Mouse (Mus musculus): ENCODE data around the gene Zan. TPM values are rescaled to one million over a fixed set of nuclear protein-coding genes. Genes with fewer than 3 reads are reported as not detected.
A peak's percentile ranks its signal among the peaks of the same experiment; 100 is the strongest.

Gene Zan
- total and polyA plus RNA-seq, 3 experiments: 0.15 TPM; not detected in 2

GRCm38 (mm10) chr5:137338256-137338655 lies 138.6 kb downstream of the Zan start:
- Histone ChIP-seq H3K79me2 (ENCODE audit: control insufficient read depth, insufficient read depth, low read length, poor library complexity) (no peaks in the 10 kb centered on the region; the same call in 1 of the 2 replicates), H3K27me3 (ENCODE audit: control insufficient read depth in 1 of 2, insufficient read depth in 2 of 2, low read length in 2 of 2) (no peaks in the 10 kb centered on the region), H3K9ac (ENCODE audit: control insufficient read depth, low read depth, low read length, poor library complexity, severe bottlenecking) (peak overlapping the region; percentile 82), H3K4me3 (ENCODE audit: control insufficient read depth in 1 of 2, insufficient read depth in 1 of 2, low read depth in 2 of 2, low read length in 2 of 2) (peak overlapping the region; percentile 32 to 89), H3K36me3 (ENCODE audit: control insufficient read depth in 1 of 2, insufficient read depth in 2 of 2, low read length in 2 of 2) (peaks cover 0 to 15% of the 10 kb centered on the region in 2 experiments; a peak in 2 of 4 replicates), H3K9me3 (replicated peaks; ENCODE audit: insufficient read depth, low read length) (no peaks in the 10 kb centered on the region), H3K4me1 (ENCODE audit: control insufficient read depth in 1 of 2, insufficient read depth in 2 of 2, low read length in 2 of 2) (peaks cover 2 to 30% of the 10 kb centered on the region in 2 experiments), H3K27ac (ENCODE audit: control insufficient read depth, low read depth, low read length) (peak overlapping the region; percentile 43)
- DNase-seq (ENCODE audit: low read depth, low spot score): peak; percentile 88
- TF ChIP-seq TAL1 (IDR thresholded peaks at IDR 0.05; ENCODE audit: low read length): no peak
- TF ChIP-seq GABPA (IDR thresholded peaks at IDR 0.05; ENCODE audit: low read depth, low read length): no peak
- TF ChIP-seq MAZ (IDR thresholded peaks at IDR 0.05; ENCODE audit: low read depth, low read length): peak; percentile 28; the same call in 1 of the 2 replicates
- TF ChIP-seq NELFE (IDR thresholded peaks at IDR 0.05; ENCODE audit: low read depth, low read length): peak; percentile 46
- TF ChIP-seq USF2 (IDR thresholded peaks at IDR 0.05; ENCODE audit: borderline replicate concordance in 1 of 2, insufficient read depth in 1 of 2, low read depth in 1 of 2, low read length in 2 of 2): peak; percentile 73 to 87
- 0 out of 6 replicates have a peak, but pooled peaks of 1 of the 3 experiments have one; percentile 9 for TF ChIP-seq CTCF (IDR thresholded peaks at IDR 0.05 in 2 of 3, conservative IDR thresholded peaks at IDR 0.05 in 1 of 3; ENCODE audit: control insufficient read depth in 1 of 3, insufficient read depth in 1 of 3, low read depth in 2 of 3, low read length in 3 of 3, poor library complexity in 1 of 3, severe bottlenecking in 1 of 3)
- TF ChIP-seq RCOR1 (IDR thresholded peaks at IDR 0.05; ENCODE audit: low read depth, low read length): no peak
- TF ChIP-seq MYB (IDR thresholded peaks at IDR 0.05; ENCODE audit: low read depth, low read length): no peak
- no peak for TF ChIP-seq ZKSCAN1 (IDR thresholded peaks at IDR 0.05; ENCODE audit: low read depth, low read length)
- peak; percentile 95 for TF ChIP-seq HCFC1 (IDR thresholded peaks at IDR 0.05; ENCODE audit: low read depth, low read length)
- TF ChIP-seq POLR2AphosphoS5 (IDR thresholded peaks at IDR 0.05; ENCODE audit: borderline replicate concordance, low read depth, low read length): no peak
- TF ChIP-seq ZC3H11A (IDR thresholded peaks at IDR 0.05; ENCODE audit: low read depth, low read length): no peak
- TF ChIP-seq EP300 (IDR thresholded peaks at IDR 0.05; ENCODE audit: low read depth in 1 of 2, low read length in 2 of 2): no peak
- TF ChIP-seq UBTF (IDR thresholded peaks at IDR 0.05; ENCODE audit: borderline replicate concordance, insufficient read depth, low read depth, low read length): no peak
- peak; percentile 49; the same call in 1 of the 2 replicates for TF ChIP-seq NRF1 (IDR thresholded peaks at IDR 0.05; ENCODE audit: insufficient read depth, low read depth, low read length, poor library complexity, severe bottlenecking)
- no peak for TF ChIP-seq JUND (IDR thresholded peaks at IDR 0.05; ENCODE audit: low read depth, low read length)
- TF ChIP-seq BHLHE40 (IDR thresholded peaks at IDR 0.05; ENCODE audit: borderline replicate concordance, low read depth, low read length): peak; percentile 78
- TF ChIP-seq SIN3A (IDR thresholded peaks at IDR 0.05; ENCODE audit: low read length): peak; percentile 82
- TF ChIP-seq CHD2 (IDR thresholded peaks at IDR 0.05; ENCODE audit: low read length): no peak
- TF ChIP-seq TBP (IDR thresholded peaks at IDR 0.05; ENCODE audit: low read depth, low read length): peak; percentile 47; the same call in 1 of the 2 replicates
- TF ChIP-seq MAX (IDR thresholded peaks at IDR 0.05; ENCODE audit: low read length): peak; percentile 79
- TF ChIP-seq GATA1 (IDR thresholded peaks at IDR 0.05; ENCODE audit: low read depth, low read length): 0 out of 2 replicates have a peak, but pooled peaks have one; percentile 48
- no peak for TF ChIP-seq CHD1 (IDR thresholded peaks at IDR 0.05; ENCODE audit: low read depth, low read length)
- TF ChIP-seq MXI1 (IDR thresholded peaks at IDR 0.05; ENCODE audit: low read depth, low read length): peak; percentile 91
- no peak; the same call in 1 of the 2 replicates for TF ChIP-seq KAT2A (conservative IDR thresholded peaks at IDR 0.05; ENCODE audit: low read depth, low read length)
- peak in 1 of 2 experiments; percentile 80; a peak in 2 of 4 replicates for TF ChIP-seq POLR2A (IDR thresholded peaks at IDR 0.05; ENCODE audit: control insufficient read depth in 1 of 2, insufficient read depth in 1 of 2, low read depth in 1 of 2, low read length in 2 of 2, poor library complexity in 1 of 2)
- TF ChIP-seq POLR2AphosphoS2 (IDR thresholded peaks at IDR 0.05; ENCODE audit: low read length): no peak
- TF ChIP-seq RAD21 (IDR thresholded peaks at IDR 0.05; ENCODE audit: low read depth, low read length): no peak
- TF ChIP-seq USF1 (IDR thresholded peaks at IDR 0.05; ENCODE audit: low read depth, low read length): peak; percentile 96
- no peak for TF ChIP-seq ELF1 (IDR thresholded peaks at IDR 0.05; ENCODE audit: low read depth, low read length)
- peak; percentile 74; the same call in 1 of the 2 replicates for TF ChIP-seq MYC (IDR thresholded peaks at IDR 0.05; ENCODE audit: low read depth, low read length)
- TF ChIP-seq ETS1 (IDR thresholded peaks at IDR 0.05; ENCODE audit: low read depth, low read length): 0 out of 2 replicates have a peak, but pooled peaks have one; percentile 31
- no peak for TF ChIP-seq SMC3 (IDR thresholded peaks at IDR 0.05; ENCODE audit: low read depth, low read length)
- no peak for TF ChIP-seq MEF2A (IDR thresholded peaks at IDR 0.05; ENCODE audit: extremely low read depth, insufficient replicate concordance, low read depth, low read length, poor library complexity, severe bottlenecking)
- TF ChIP-seq TCF12 (IDR thresholded peaks at IDR 0.05; ENCODE audit: low read depth, low read length): 0 out of 2 replicates have a peak, but pooled peaks have one; percentile 18
- TF ChIP-seq MAFK (IDR thresholded peaks at IDR 0.05; ENCODE audit: borderline replicate concordance, low read depth, low read length): no peak
- no peak for TF ChIP-seq E2F4 (IDR thresholded peaks at IDR 0.05; ENCODE audit: borderline replicate concordance, low read depth, low read length)
